Mouse (Mus musculus) ES-E14 (cell line): ENCODE measurements at regions not wholly inside any gene's neighbourhood (a gene's known extent, or its start where the extent isn't known, plus 50 kb on each side); places are given as distances from the start of the nearest gene placed in this dataset.

Source experiments
- HCFC1 ChIP-seq: IDR thresholded peaks from 2 replicates; pipeline ENCODE4 v1.6.1; 2012; ENCODE audit warnings: low read length, inconsistent platforms, borderline replicate concordance; ENCODE audit not compliant: insufficient read depth
- ZNF384 ChIP-seq: IDR thresholded peaks from 2 replicates; pipeline ENCODE4 v1.6.1; 2012; ENCODE audit warnings: low read depth, low read length, inconsistent platforms

DNA sequence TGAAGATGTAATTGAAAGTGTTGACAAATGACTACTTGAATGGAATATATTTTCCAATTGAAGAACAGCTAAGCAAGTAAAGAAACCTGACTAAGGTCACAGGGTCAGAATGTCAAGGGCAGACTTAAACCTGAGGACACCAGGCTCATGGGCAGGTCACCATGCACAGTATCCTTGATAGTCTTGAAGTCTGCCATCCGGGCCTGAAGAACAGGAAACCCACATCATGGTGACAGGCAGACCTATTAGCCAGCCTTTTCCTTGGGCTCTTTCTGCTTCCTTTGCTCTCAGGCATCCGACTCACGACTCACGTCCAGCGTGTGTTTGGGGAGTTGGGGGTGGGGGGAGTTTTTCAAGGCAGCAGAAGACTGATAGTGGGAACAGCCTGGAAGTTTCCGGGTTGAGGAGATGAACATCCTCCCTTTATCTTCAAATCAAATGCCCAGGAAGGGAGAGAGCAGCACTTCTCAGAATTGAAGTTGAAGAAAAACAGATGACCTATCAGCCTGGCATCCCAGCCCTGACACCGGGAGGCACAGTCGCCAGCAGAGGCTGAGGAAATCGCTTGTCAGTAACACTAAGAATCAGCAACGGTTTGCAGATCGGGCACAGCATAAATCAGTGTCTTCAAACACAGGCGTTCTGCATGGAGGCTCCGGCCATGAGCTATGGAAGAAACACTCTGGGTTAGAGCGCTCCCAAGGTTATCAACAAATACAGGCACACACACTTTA is 163.5 kb downstream of the Opa1 start:
- no peak for TF ChIP-seq HCFC1
- TF ChIP-seq ZNF384, result no peak
